Mouse (Mus musculus): ENCODE measurements around the gene Mvb12b. TPM values are rescaled to one million over a fixed set of nuclear protein-coding genes. Genes with fewer than 3 reads are reported as not detected.

Mvb12b gene
- total RNA-seq, 1 experiment, result 5.0 TPM

DNA sequence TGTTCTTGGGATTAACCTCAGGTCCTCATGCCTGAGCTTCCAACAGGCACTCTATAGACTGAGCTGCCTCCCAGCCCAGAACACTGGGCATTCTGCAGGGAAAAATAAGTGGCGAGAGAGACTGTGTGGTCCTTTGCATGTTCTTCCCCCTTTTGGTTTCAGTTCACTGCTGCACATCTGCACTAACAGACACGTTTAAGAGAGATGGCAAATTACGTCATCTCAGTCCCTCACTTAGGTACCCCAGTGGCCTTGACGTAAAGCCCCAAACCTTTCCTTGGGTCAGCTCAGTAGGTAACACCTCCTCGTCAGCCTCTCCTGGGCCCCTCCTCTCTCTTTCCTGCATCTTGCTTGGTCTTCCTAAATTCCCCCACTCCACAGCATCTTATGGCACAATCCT lies 37.5 kb upstream of the Mvb12b start:
- DNase-seq (ENCODE audit: low read depth, low spot score), result no peak
- in situ Hi-C loops (cut with MboI; ENCODE audit: low sequenced_read_pairs in 2 of 2, unreplicated experiment in 2 of 2), result no loop called here
- Histone ChIP-seq H3K4me3 (ENCODE audit: insufficient read depth in 1 of 2, low read depth in 1 of 2, low read length in 2 of 2, poor library complexity in 1 of 2, severe bottlenecking in 1 of 2) (no peak overlapping the region), H3K9me3 (ENCODE audit: control insufficient read depth, insufficient read depth, low read depth, low read length) (no peaks in the 10 kb centered on the region), H3K4me1 (ENCODE audit: control insufficient read depth in 2 of 2, insufficient read depth in 2 of 2, low read length in 2 of 2, poor library complexity in 1 of 2) (peaks cover 0 to 5% of the 10 kb centered on the region in 2 experiments; a peak in 1 of 4 replicates), H3K9ac (ENCODE audit: insufficient read depth, low read depth, low read length, poor library complexity, severe bottlenecking) (no peak overlapping the region), H3K27ac (ENCODE audit: insufficient read depth, low read depth, low read length, poor library complexity, severe bottlenecking) (no peak overlapping the region), H3K36me3 (ENCODE audit: control insufficient read depth, insufficient read depth, low read length, poor library complexity, severe bottlenecking) (no peaks in the 10 kb centered on the region)
- no peak for TF ChIP-seq CHD2 (IDR thresholded peaks at IDR 0.05; ENCODE audit: low read depth, low read length)
- no peak for TF ChIP-seq HCFC1 (IDR thresholded peaks at IDR 0.05; ENCODE audit: borderline replicate concordance, insufficient read depth, low read length)
- TF ChIP-seq MAFK (IDR thresholded peaks at IDR 0.05; ENCODE audit: insufficient read depth, low read depth, low read length), result no peak
- no peak for TF ChIP-seq ZC3H11A (IDR thresholded peaks at IDR 0.05; ENCODE audit: borderline replicate concordance, low read depth, low read length)
- no peak for TF ChIP-seq ZNF384 (IDR thresholded peaks at IDR 0.05; ENCODE audit: low read depth, low read length)

DNA sequence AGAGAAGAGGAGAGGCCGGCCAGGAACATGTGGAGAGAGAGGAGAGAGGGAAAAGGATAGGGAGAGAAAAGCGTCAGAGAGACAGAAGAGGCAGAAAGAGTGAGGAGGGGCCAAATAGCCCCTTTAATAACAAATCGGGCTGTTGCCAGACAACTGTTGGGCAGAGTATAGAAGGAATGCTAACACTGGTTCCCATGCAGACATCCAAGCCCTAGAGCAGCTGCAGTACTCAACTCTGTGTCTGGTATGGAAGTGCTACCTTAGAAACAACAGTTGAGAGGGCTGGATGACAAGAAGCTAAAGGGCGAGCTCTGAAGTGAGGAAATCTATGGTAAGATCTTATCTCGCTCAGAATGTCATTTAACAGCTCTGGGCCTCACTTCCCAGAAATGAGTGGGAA lies 35.7 kb upstream of the Mvb12b start:
- Histone ChIP-seq H3K4me1 (ENCODE audit: control insufficient read depth in 2 of 2, insufficient read depth in 2 of 2, low read length in 2 of 2, poor library complexity in 1 of 2) (peaks cover 0 to 9% of the 10 kb centered on the region in 2 experiments; a peak in 1 of 4 replicates), H3K9ac (ENCODE audit: insufficient read depth, low read depth, low read length, poor library complexity, severe bottlenecking) (no peak overlapping the region), H3K4me3 (ENCODE audit: insufficient read depth in 1 of 2, low read depth in 1 of 2, low read length in 2 of 2, poor library complexity in 1 of 2, severe bottlenecking in 1 of 2) (no peak overlapping the region), H3K36me3 (ENCODE audit: control insufficient read depth, insufficient read depth, low read length, poor library complexity, severe bottlenecking) (no peaks in the 10 kb centered on the region), H3K9me3 (ENCODE audit: control insufficient read depth, insufficient read depth, low read depth, low read length) (no peaks in the 10 kb centered on the region), H3K27ac (ENCODE audit: insufficient read depth, low read depth, low read length, poor library complexity, severe bottlenecking) (no peak overlapping the region)
- no peak for TF ChIP-seq ZNF384 (IDR thresholded peaks at IDR 0.05; ENCODE audit: low read depth, low read length)
- no peak for TF ChIP-seq HCFC1 (IDR thresholded peaks at IDR 0.05; ENCODE audit: borderline replicate concordance, insufficient read depth, low read length)
- TF ChIP-seq MAFK (IDR thresholded peaks at IDR 0.05; ENCODE audit: insufficient read depth, low read depth, low read length), result no peak
- TF ChIP-seq ZC3H11A (IDR thresholded peaks at IDR 0.05; ENCODE audit: borderline replicate concordance, low read depth, low read length), result no peak
- no peak for TF ChIP-seq CHD2 (IDR thresholded peaks at IDR 0.05; ENCODE audit: low read depth, low read length)
- in situ Hi-C loops (cut with MboI; ENCODE audit: low sequenced_read_pairs in 2 of 2, unreplicated experiment in 2 of 2), result no loop called here
- no peak for DNase-seq (ENCODE audit: low read depth, low spot score)

DNA sequence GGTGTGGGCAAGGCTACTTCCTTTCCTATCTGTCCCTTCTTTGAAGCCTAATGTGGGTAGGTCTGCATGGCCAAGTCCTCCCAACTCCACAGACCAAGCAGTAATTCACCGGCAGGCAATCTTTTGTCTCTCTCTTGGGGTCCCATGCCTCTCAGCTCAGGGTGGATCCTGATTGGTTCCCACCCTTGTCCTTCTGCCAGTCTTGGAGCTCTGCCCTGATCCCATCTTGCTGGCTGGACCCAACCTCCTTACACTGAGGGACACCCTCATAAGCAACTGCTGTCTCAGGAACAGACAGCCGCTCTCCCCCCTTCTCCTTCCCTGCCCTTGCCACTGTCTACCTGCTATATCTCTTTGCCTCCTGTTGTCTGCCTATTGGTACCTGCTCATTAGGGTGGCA lies 34.7 kb upstream of the Mvb12b start:
- Histone ChIP-seq H3K27ac (ENCODE audit: insufficient read depth, low read depth, low read length, poor library complexity, severe bottlenecking) (no peak overlapping the region), H3K36me3 (ENCODE audit: control insufficient read depth, insufficient read depth, low read length, poor library complexity, severe bottlenecking) (no peaks in the 10 kb centered on the region), H3K4me3 (ENCODE audit: insufficient read depth in 1 of 2, low read depth in 1 of 2, low read length in 2 of 2, poor library complexity in 1 of 2, severe bottlenecking in 1 of 2) (no peak overlapping the region), H3K4me1 (ENCODE audit: control insufficient read depth in 2 of 2, insufficient read depth in 2 of 2, low read length in 2 of 2, poor library complexity in 1 of 2) (peaks cover 1 to 11% of the 10 kb centered on the region in 2 experiments; a peak in 1 of 4 replicates), H3K9me3 (ENCODE audit: control insufficient read depth, insufficient read depth, low read depth, low read length) (no peaks in the 10 kb centered on the region), H3K9ac (ENCODE audit: insufficient read depth, low read depth, low read length, poor library complexity, severe bottlenecking) (no peak overlapping the region)
- TF ChIP-seq ZC3H11A (IDR thresholded peaks at IDR 0.05; ENCODE audit: borderline replicate concordance, low read depth, low read length) (no peak), HCFC1 (IDR thresholded peaks at IDR 0.05; ENCODE audit: borderline replicate concordance, insufficient read depth, low read length) (no peak), ZNF384 (IDR thresholded peaks at IDR 0.05; ENCODE audit: low read depth, low read length) (no peak), CHD2 (IDR thresholded peaks at IDR 0.05; ENCODE audit: low read depth, low read length) (no peak), MAFK (IDR thresholded peaks at IDR 0.05; ENCODE audit: insufficient read depth, low read depth, low read length) (no peak)
- DNase-seq (ENCODE audit: low read depth, low spot score), result no peak
- in situ Hi-C loops (cut with MboI; ENCODE audit: low sequenced_read_pairs in 2 of 2, unreplicated experiment in 2 of 2), result no loop called here

DNA sequence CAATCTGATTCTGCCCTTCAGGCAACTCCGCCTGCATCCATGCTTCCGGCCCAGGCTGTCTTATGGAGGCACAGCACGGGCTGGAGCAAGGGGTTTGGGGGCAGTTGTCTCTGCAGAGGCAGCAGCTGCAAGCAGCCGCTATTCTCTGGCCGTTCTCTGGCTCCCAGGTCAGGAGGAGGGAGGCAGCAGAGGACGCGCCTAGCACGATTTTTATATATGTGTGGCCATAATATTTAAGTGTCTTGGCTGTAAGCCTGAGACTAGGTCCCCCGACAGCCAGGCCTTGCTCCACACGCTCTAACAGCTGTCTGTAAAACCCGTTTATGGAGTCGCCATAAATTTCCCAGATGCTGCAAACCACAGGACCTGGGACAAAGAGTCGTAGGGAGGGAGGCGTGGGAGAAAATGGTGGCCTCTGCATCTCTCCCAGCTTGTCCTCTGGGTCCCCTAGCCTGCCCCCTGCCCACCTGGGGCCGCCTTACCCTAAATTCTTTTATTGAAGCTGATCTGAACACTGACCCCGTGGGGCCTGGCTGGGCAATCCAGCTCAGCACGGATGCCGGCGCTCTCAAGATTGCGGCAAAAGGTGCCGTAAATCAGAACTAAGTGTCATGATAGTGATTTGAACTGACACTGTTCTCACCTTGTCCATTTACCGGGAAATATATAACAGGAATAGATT lies 32.3 kb upstream of the Mvb12b start:
- DNase-seq (ENCODE audit: low read depth, low spot score), result no peak
- H3K4me1 ChIP-seq (ENCODE audit: control insufficient read depth in 2 of 2, insufficient read depth in 2 of 2, low read length in 2 of 2, poor library complexity in 1 of 2), result peaks cover 1 to 11% of the 10 kb centered on the region in 2 experiments; a peak in 1 of 4 replicates
- H3K27ac ChIP-seq (ENCODE audit: insufficient read depth, low read depth, low read length, poor library complexity, severe bottlenecking), result no peak overlapping the region
- H3K4me3 ChIP-seq (ENCODE audit: insufficient read depth in 1 of 2, low read depth in 1 of 2, low read length in 2 of 2, poor library complexity in 1 of 2, severe bottlenecking in 1 of 2), result peak overlapping the region; percentile 45 to 52
- H3K36me3 ChIP-seq (ENCODE audit: control insufficient read depth, insufficient read depth, low read length, poor library complexity, severe bottlenecking), result no peaks in the 10 kb centered on the region
- TF ChIP-seq CHD2 (IDR thresholded peaks at IDR 0.05; ENCODE audit: low read depth, low read length) (no peak), ZC3H11A (IDR thresholded peaks at IDR 0.05; ENCODE audit: borderline replicate concordance, low read depth, low read length) (no peak), ZNF384 (IDR thresholded peaks at IDR 0.05; ENCODE audit: low read depth, low read length) (no peak)
- H3K9me3 ChIP-seq (ENCODE audit: control insufficient read depth, insufficient read depth, low read depth, low read length), result no peaks in the 10 kb centered on the region
- peak overlapping the region; percentile 35; the same call in 1 of the 2 replicates for H3K9ac ChIP-seq (ENCODE audit: insufficient read depth, low read depth, low read length, poor library complexity, severe bottlenecking)
- in situ Hi-C loops (cut with MboI; ENCODE audit: low sequenced_read_pairs in 2 of 2, unreplicated experiment in 2 of 2), result no loop called here
